Mouse (Mus musculus) kidney, embryonic 14.5 days (tissue): Measurements from ENCODE around the gene Retreg1. TPM values are rescaled to one million over a fixed set of nuclear protein-coding genes. Genes with fewer than 3 reads are reported as not detected.

Source experiments
- ATAC-seq: fragments of 200-750 bp; cut with Nextera tagmentation; 2 replicates; pipeline ENCODE4 v1.8.0; 2017; ENCODE audit warnings: moderate number of reproducible peaks, mild to moderate bottlenecking, moderate TSS enrichment, moderate library complexity; ENCODE audit not compliant: low FRiP score, low TSS enrichment
- H3K27ac ChIP-seq: fragments of 300-500 bp; sonication (generic); 2 replicates; pipeline ENCODE4 v1.5.1; 2014; ENCODE audit warnings: low read depth, mild to moderate bottlenecking, low read length, moderate library complexity, mixed read lengths
- H3K27me3 ChIP-seq: fragments of 300-500 bp; sonication (generic); 2 replicates; pipeline ENCODE4 v1.6.1; 2014; ENCODE audit warnings: mild to moderate bottlenecking, low read length; ENCODE audit not compliant: control insufficient read depth, insufficient read depth
- H3K36me3 ChIP-seq: fragments of 300-500 bp; sonication (generic); 2 replicates; pipeline ENCODE4 v1.6.1; 2014; ENCODE audit warnings: low read length, mixed read lengths; ENCODE audit not compliant: control insufficient read depth, insufficient read depth
- H3K4me1 ChIP-seq: fragments of 300-500 bp; sonication (generic); 2 replicates; pipeline ENCODE4 v1.6.1; 2014; ENCODE audit warnings: low read length, mixed read lengths; ENCODE audit not compliant: control insufficient read depth, insufficient read depth
- H3K4me2 ChIP-seq: fragments of 300-500 bp; sonication (generic); replicated peaks from 2 replicates; pipeline ENCODE4 v1.6.1; 2014; ENCODE audit warnings: low read depth, mild to moderate bottlenecking, low read length
- H3K4me3 ChIP-seq: fragments of 300-500 bp; sonication (generic); 2 replicates; pipeline ENCODE4 v1.5.1; 2014; ENCODE audit warnings: mild to moderate bottlenecking, low read length
- H3K9ac ChIP-seq: fragments of 300-500 bp; sonication (generic); 2 replicates; pipeline ENCODE4 v1.6.1; 2014; ENCODE audit warnings: low read depth, mild to moderate bottlenecking, low read length, moderate library complexity
- H3K9me3 ChIP-seq: fragments of 300-500 bp; sonication (generic); 2 replicates; pipeline ENCODE4 v1.6.1; 2016; ENCODE audit warnings: low read length; ENCODE audit not compliant: control insufficient read depth
- WGBS: fragments of 180-500 bp; shearing (Covaris S2); extraction: QIAGEN DNeasy Blood & Tissue Kit; methylation state at CpG from one replicate; pipeline ENCODE4 v1.1.7; 2014; 5-methylcytosine and 5-hydroxymethylcytosine counted together
- polyA plus RNA-seq: library from polyadenylated mRNA; unstranded; fragments of >200 nt; fragmentation: Nextera tagmentation; extraction: Ambion mirVana; gene quantifications from 2 replicates; pipeline ENCODE4 v1.2.1, GENCODE M21; 2014

Gene Retreg1
- polyA plus RNA-seq, 1 experiment from 2014 or later: 14.6 TPM

DNA sequence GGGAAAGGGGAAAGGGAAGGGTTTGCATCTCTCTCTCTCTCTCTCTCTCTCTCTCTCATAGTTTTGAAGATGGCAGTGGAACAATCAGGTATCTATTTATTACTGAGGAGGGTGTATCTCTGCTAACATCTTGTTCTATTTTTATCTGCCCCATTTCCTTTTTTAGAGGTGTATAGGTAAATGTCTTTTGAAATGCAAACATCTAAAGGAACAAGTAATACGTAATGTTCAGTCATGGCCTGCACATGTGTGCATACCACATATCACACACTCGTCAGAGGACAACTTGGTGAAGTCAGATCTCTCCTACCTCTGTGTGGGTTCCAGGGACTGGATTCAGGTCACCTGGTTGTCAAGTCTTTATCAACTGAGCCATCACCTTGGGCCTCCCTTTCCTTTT, 25.8 kb upstream of the Retreg1 start:
- Histone ChIP-seq H3K27me3 (no peaks in the 10 kb centered on the region), H3K4me2 (no peak overlapping the region), H3K27ac (no peak overlapping the region), H3K36me3 (peaks cover 15% of the 10 kb centered on the region), H3K9ac (no peak overlapping the region), H3K9me3 (peaks cover 5% of the 10 kb centered on the region; the same call in 1 of the 2 replicates), H3K4me3 (no peak overlapping the region), H3K4me1 (0 out of 2 replicates have a peak, but pooled peaks cover under 1% of the 10 kb centered on the region)
- ATAC-seq: no peak
- WGBS: 91% methylated on average over 2 of the region's 2 CpGs

DNA sequence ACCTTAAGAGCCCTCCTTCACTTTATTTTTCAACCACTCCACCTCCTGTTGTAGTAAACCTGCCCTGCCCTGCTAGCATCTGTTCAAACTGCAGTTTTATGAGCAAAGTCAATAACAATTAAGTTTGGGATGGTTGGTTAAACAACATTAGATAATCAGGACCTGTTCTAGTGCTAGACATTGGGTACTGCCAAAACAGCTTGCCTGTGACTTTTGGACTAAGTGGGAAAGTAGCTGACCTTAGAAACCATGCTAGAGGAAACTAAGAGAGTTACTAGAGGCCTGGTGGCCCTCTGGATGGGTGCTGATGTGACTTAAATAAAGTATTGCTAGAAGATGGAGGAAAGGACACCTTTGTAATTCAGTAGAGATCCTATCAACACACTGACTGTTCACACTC, 21.0 kb upstream of the Retreg1 start:
- H3K27ac ChIP-seq: no peak overlapping the region
- no peaks in the 10 kb centered on the region for H3K4me1 ChIP-seq
- no peaks in the 10 kb centered on the region; the same call in 1 of the 2 replicates for H3K9me3 ChIP-seq
- no peaks in the 10 kb centered on the region for H3K36me3 ChIP-seq
- no peak overlapping the region for H3K4me3 ChIP-seq
- no peak for ATAC-seq
- H3K27me3 ChIP-seq: no peaks in the 10 kb centered on the region
- H3K4me2 ChIP-seq: no peak overlapping the region
- H3K9ac ChIP-seq: no peak overlapping the region

GRCm38 (mm10) chr15:25822656-25823055, 20.3 kb upstream of the Retreg1 start:
- H3K9me3 ChIP-seq: no peaks in the 10 kb centered on the region; the same call in 1 of the 2 replicates
- no peak overlapping the region for H3K4me2 ChIP-seq
- H3K36me3 ChIP-seq: no peaks in the 10 kb centered on the region
- no peak overlapping the region for H3K4me3 ChIP-seq
- 52% methylated on average over 3 of the region's 3 CpGs for WGBS
- no peaks in the 10 kb centered on the region for H3K27me3 ChIP-seq
- H3K9ac ChIP-seq: no peak overlapping the region
- H3K4me1 ChIP-seq: no peaks in the 10 kb centered on the region
- no peak overlapping the region for H3K27ac ChIP-seq
- no peak for ATAC-seq

DNA sequence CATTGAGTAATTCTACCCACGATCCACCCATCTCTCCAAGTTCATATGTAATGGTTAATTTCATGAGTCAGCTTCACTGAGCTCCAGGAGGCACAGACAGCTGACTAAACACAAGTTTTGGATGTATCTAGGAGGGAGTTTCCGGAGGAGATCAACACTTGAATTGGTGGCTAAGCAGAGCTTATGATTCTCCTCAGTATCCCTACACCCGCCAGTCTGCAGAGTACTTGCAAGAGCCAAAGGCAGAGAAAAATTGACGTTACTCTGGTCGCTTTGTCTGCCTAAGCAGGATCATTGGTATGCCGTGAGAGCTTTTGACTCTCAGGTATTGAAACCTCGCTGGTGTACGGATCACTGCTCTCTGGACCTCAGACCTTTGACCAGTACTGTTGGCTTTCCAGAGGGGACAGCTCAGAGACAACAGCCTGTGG, 16.4 kb upstream of the Retreg1 start:
- H3K4me2 ChIP-seq: no peak overlapping the region
- no peaks in the 10 kb centered on the region for H3K27me3 ChIP-seq
- no peak overlapping the region for H3K9ac ChIP-seq
- no peaks in the 10 kb centered on the region for H3K36me3 ChIP-seq
- H3K27ac ChIP-seq: no peak overlapping the region
- H3K4me3 ChIP-seq: no peak overlapping the region
- H3K9me3 ChIP-seq: no peaks in the 10 kb centered on the region
- peak; percentile 24; the same call in 1 of the 2 replicates for ATAC-seq
- no peaks in the 10 kb centered on the region for H3K4me1 ChIP-seq
- WGBS: 67% methylated on average over 8 of the region's 8 CpGs

- Histone ChIP-seq H3K4me2 (no peak overlapping the region), H3K4me3 (no peak overlapping the region), H3K4me1 (no peaks in the 10 kb centered on the region), H3K36me3 (no peaks in the 10 kb centered on the region), H3K27me3 (no peaks in the 10 kb centered on the region), H3K9ac (no peak overlapping the region), H3K9me3 (no peaks in the 10 kb centered on the region), H3K27ac (no peak overlapping the region)
- no peak for ATAC-seq
- 60% methylated on average over 10 of the region's 10 CpGs for WGBS
Observed at GRCm38 (mm10) chr15:25828464-25828863, 14.5 kb upstream of the Retreg1 start.

DNA sequence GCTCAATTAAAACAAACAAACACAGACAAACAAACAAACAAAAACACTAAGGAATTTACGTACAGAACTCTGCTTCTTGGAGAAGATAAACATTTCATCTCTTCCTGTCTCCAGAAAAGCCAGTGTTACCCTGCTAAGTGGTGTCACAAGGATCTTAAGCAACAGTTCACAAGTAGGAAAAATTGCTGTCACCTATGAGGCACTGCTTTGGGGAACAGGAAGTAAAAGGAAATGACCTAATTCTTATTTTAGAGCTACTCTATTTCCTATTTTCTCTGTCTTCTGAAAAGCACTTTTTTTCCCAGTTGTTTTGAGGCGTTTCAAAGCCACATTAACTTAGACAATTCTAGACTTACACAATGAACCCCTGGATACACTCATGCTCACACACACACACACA, 12.6 kb upstream of the Retreg1 start:
- no peak for ATAC-seq
- Histone ChIP-seq H3K4me1 (no peaks in the 10 kb centered on the region), H3K36me3 (no peaks in the 10 kb centered on the region), H3K4me3 (no peak overlapping the region), H3K9ac (no peak overlapping the region), H3K9me3 (no peaks in the 10 kb centered on the region), H3K27me3 (no peaks in the 10 kb centered on the region), H3K27ac (no peak overlapping the region), H3K4me2 (no peak overlapping the region)
- 62% methylated on average over 2 of the region's 2 CpGs for WGBS

DNA sequence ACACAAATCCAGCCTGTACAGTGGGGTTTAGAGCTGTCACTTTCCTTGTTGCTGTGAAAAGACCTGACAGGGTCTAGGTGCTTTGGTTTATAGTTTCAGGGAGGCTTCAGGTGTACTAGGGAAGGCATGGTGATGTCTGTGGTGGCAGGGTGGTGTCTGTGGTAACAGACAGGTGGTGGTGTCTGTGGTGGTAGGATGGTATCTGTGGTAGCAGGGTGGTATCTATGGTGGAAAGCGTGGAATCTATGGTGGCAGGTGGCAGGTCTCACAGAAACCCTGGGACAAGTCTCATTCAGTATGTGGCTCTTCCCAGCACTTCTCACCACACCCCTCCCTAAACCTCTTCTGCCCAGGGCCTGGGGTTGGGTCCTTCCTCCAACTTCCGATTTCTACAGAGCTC, 8.7 kb upstream of the Retreg1 start:
- H3K27ac ChIP-seq: no peak overlapping the region
- no peak overlapping the region for H3K4me3 ChIP-seq
- no peaks in the 10 kb centered on the region for H3K36me3 ChIP-seq
- no peaks in the 10 kb centered on the region for H3K4me1 ChIP-seq
- no peaks in the 10 kb centered on the region for H3K27me3 ChIP-seq
- no peak for ATAC-seq
- 0 out of 2 replicates have a peak, but pooled peaks cover 4% of the 10 kb centered on the region for H3K9me3 ChIP-seq
- H3K4me2 ChIP-seq: no peak overlapping the region
- WGBS: 97% methylated on average over 2 of the region's 2 CpGs
- no peak overlapping the region for H3K9ac ChIP-seq

DNA sequence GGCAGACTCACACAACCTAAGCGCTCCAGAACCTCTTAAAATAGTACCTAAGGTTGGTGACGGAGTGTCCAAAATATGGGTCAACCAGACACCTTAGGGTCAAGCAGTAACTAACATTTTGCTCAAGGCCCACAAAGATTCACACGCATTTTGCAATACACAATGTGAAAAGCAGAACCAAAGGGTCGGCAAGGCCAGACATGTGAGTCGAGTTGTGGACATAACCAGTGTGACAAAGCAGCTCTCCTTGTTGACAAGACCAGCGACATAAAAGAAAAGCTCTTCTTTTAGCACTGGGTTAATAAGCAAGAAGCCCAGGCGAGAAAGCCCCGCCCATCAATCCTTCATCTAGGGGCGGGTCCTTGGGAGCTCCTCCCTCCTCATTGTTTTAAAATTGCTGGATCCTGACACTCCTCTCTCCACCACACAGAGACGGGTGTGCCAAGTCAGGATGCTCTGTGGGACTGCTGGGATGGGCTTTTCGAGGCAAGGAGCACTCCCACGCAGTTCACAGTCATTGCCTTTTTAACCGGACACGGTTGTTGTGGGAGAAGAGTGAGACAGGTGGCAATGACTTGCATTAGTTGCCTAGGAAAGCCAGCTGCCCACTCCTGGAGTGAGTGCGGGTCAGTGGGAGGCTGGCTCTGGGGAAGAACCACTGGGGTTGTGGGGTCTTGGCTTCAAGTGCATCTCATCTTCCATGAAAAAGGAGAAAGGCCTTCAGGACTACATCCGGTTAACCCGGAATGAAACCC, 7.9 kb upstream of the Retreg1 start:
- no peaks in the 10 kb centered on the region for H3K27me3 ChIP-seq
- WGBS: 80% methylated on average over 17 of the region's 17 CpGs
- no peaks in the 10 kb centered on the region for H3K36me3 ChIP-seq
- no peak overlapping the region for H3K4me3 ChIP-seq
- H3K9me3 ChIP-seq: 0 out of 2 replicates have a peak, but pooled peaks cover 4% of the 10 kb centered on the region
- H3K4me2 ChIP-seq: no peak overlapping the region
- H3K27ac ChIP-seq: no peak overlapping the region
- no peak overlapping the region for H3K9ac ChIP-seq
- ATAC-seq: no peak
- no peaks in the 10 kb centered on the region for H3K4me1 ChIP-seq

DNA sequence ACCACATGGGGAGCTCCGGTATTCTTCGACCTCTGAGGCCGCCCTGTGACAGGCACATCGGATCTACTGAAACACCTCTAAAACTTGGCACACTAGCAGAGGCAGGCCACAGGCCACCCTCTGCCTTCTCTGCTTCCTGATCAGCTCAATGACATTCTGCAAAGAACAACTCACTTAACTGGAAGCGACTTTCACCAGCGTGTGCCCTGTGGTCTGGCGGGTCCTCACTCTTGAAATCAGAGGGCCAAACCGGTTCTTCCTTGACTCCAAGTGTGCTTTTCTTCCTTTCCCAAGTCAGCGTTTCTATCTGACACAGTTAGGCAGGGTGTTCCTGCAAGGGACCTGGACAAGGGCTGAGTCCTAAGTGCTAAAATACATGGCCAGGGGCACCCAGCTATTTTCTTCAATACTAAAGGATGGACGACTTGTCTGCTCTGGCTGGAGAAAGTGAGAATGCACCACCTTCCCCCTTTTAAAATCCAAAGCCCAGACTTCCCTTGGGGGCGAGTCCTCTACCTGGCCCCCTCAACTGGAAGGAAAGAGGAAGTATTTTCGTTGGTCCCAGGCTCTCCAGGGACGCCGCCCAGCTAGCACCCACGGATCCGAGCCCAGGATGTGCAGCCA, 406 bp upstream of the Retreg1 start:
- no peaks in the 10 kb centered on the region for H3K4me1 ChIP-seq
- H3K27ac ChIP-seq: no peak overlapping the region
- ATAC-seq: peak; percentile 41
- 10% methylated on average over 16 of the region's 16 CpGs for WGBS
- H3K27me3 ChIP-seq: peaks cover 9% of the 10 kb centered on the region
- no peaks in the 10 kb centered on the region for H3K36me3 ChIP-seq
- peak overlapping the region; percentile 73 for H3K9ac ChIP-seq
- H3K4me2 ChIP-seq: peak overlapping the region; percentile 95
- H3K4me3 ChIP-seq: peak overlapping the region; percentile 71
- peaks cover 3% of the 10 kb centered on the region; the same call in 1 of the 2 replicates for H3K9me3 ChIP-seq
